Mouse (Mus musculus): Measurements from ENCODE around the gene Rnf224. TPM values are rescaled to one million over a fixed set of nuclear protein-coding genes. Genes with fewer than 3 reads are reported as not detected.

The Rnf224 gene
- polyA plus RNA-seq, 1 experiment from 2014 or later, result not detected

DNA sequence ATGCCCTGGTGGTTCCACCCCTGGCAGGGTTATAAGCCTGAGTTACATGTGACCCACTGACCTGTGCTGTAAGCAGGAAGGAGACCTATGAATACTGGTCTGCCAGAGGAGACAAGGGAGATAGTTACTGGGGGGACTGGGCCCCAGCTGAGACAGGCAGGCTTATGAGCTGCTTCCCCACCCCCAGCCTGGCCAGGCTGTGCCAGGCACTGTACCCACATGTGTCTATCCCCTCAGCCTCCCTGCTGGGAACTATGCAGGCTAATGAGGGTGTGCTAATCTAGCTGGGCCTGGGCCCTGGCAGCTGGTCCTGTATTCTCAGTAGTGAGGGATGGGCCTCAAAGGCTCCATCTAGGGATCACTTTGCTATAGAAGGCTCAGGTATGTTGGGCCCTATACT is 30.7 kb upstream of the Rnf224 start:
- Histone ChIP-seq H3K4me2 (ENCODE audit: low read length) (no peak overlapping the region), H3K27me3 (replicated peaks; ENCODE audit: control insufficient read depth, insufficient read depth, low read length) (peaks cover 10% of the 10 kb centered on the region; the same call in 1 of the 2 replicates), H3K36me3 (ENCODE audit: control insufficient read depth, insufficient read depth, low read length) (peaks cover 24% of the 10 kb centered on the region), H3K9ac (ENCODE audit: low read length) (0 out of 2 replicates have a peak overlapping the region, but pooled peaks have one; percentile 20), H3K4me3 (ENCODE audit: low read depth, low read length) (no peak overlapping the region), H3K9me3 (ENCODE audit: control insufficient read depth, low read length) (no peaks in the 10 kb centered on the region), H3K27ac (ENCODE audit: low read depth) (no peak overlapping the region), H3K4me1 (replicated peaks; ENCODE audit: control insufficient read depth, insufficient read depth, low read length) (peaks cover 32% of the 10 kb centered on the region)
- no peak for DNase-seq (ENCODE audit: low spot score)
- no peak for ATAC-seq (replicated peaks; ENCODE audit: low FRiP score, low TSS enrichment, low read depth)

DNA sequence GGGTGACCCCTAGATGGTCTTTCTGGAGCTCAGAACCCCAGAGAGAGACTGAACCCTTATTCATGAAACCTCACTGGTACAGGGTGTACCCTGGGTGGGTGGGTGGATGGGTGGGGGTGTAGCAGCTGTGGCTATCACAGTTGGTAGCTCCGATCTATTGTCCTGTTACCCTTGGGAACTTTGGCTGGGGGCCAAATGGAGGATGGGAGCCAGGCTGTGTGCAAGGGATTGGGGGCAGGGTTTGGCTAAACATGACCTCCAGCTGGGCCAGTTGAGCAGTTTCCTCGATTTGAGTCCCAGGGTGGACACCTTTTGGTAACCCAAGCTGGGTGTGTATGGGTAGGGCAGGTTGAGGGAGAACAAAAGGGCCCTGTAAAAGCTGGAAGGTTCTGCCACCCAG is 30.1 kb upstream of the Rnf224 start:
- Histone ChIP-seq H3K27me3 (replicated peaks; ENCODE audit: control insufficient read depth, insufficient read depth, low read length) (peaks cover 10% of the 10 kb centered on the region; the same call in 1 of the 2 replicates), H3K4me3 (ENCODE audit: low read depth, low read length) (no peak overlapping the region), H3K4me1 (replicated peaks; ENCODE audit: control insufficient read depth, insufficient read depth, low read length) (peaks cover 32% of the 10 kb centered on the region)

DNA sequence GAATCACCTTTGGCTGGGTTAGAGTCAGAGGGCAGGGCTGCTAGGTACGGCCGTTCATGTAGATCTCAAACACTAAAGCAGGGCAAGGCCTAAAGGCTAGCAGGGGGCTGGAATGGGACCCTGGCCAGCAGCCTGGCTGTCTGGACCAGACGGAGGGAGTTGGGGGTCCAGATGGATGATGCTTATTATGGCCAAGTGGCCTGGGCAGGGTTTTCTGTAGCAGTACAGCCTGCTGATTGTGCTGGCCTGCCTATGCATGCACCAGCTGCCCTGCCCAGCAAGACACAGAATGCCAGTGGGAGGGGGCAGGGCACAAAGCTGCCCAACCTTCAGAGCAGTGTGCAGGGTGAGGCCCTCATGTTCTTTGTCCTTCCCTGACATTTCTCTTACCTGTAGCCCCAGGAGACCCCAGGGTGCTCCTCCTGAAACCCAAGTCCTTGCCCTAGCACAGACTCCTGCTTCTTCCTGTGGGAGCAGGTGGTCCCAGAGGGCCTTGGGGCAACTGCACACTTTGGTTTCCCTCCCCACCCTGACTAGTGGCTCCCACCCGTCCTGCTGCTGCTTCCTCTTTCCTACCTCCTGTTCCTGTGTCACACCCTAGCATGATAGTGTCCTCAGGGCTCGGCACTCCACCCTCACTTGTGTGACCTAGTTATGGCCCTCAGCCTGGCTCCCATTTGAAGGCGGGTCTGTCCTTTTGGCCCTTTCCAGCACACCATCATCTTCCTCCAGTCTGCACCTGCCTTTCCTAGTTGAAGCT is 29.5 kb upstream of the Rnf224 start:
- 0 out of 2 replicates have a peak overlapping the region, but pooled peaks have one; percentile 11 for H3K9ac ChIP-seq (ENCODE audit: low read length)
- peaks cover 10% of the 10 kb centered on the region; the same call in 1 of the 2 replicates for H3K27me3 ChIP-seq (replicated peaks; ENCODE audit: control insufficient read depth, insufficient read depth, low read length)
- WGBS, result 69% methylated on average over 6 of the region's 6 CpGs
- ATAC-seq (replicated peaks; ENCODE audit: low FRiP score, low TSS enrichment, low read depth), result no peak
- no peak overlapping the region for H3K4me3 ChIP-seq (ENCODE audit: low read depth, low read length)
- peaks cover 24% of the 10 kb centered on the region for H3K36me3 ChIP-seq (ENCODE audit: control insufficient read depth, insufficient read depth, low read length)
- DNase-seq (ENCODE audit: low spot score), result no peak
- H3K27ac ChIP-seq (ENCODE audit: low read depth), result no peak overlapping the region
- H3K9me3 ChIP-seq (ENCODE audit: control insufficient read depth, low read length), result no peaks in the 10 kb centered on the region
- H3K4me2 ChIP-seq (ENCODE audit: low read length), result peak overlapping the region; percentile 27
- H3K4me1 ChIP-seq (replicated peaks; ENCODE audit: control insufficient read depth, insufficient read depth, low read length), result peaks cover 26% of the 10 kb centered on the region

More for the DNA sequence above, 30.1 kb upstream of the Rnf224 start:
- ATAC-seq (replicated peaks; ENCODE audit: low FRiP score, low TSS enrichment, low read depth), result no peak
- DNase-seq (ENCODE audit: low spot score), result no peak
- Histone ChIP-seq H3K36me3 (ENCODE audit: control insufficient read depth, insufficient read depth, low read length) (peaks cover 24% of the 10 kb centered on the region), H3K9me3 (ENCODE audit: control insufficient read depth, low read length) (no peaks in the 10 kb centered on the region), H3K4me2 (ENCODE audit: low read length) (0 out of 2 replicates have a peak overlapping the region, but pooled peaks have one; percentile 27), H3K27ac (ENCODE audit: low read depth) (no peak overlapping the region), H3K9ac (ENCODE audit: low read length) (no peak overlapping the region)
- WGBS, result 56% methylated on average over 2 of the region's 2 CpGs

DNA sequence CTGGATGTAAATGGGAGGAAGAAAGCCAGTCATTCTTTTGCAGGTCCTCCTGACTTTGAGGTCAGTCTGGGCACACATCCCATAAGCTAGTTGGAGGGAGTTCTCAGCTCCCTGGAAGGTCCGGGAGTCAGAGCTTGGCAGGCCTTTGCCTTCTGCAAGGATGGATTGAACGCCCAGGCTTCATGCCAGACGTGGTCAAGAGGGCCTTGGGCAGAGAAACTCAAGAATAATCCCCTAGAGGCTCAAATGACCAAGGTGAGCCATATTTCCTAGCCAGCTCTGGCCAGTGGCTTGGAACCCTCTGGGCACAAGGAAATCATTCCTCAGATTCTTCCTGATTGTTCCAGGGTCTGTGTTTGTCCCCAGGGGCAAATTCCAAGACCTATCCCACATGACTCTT is 28.3 kb upstream of the Rnf224 start:
- H3K9ac ChIP-seq (ENCODE audit: low read length), result no peak overlapping the region
- H3K36me3 ChIP-seq (ENCODE audit: control insufficient read depth, insufficient read depth, low read length), result peaks cover 13% of the 10 kb centered on the region
- H3K4me1 ChIP-seq (replicated peaks; ENCODE audit: control insufficient read depth, insufficient read depth, low read length), result peaks cover 20% of the 10 kb centered on the region
- 80% methylated on average over 3 of the region's 3 CpGs for WGBS
- no peak overlapping the region for H3K4me3 ChIP-seq (ENCODE audit: low read depth, low read length)
- no peak for ATAC-seq (replicated peaks; ENCODE audit: low FRiP score, low TSS enrichment, low read depth)
- H3K27ac ChIP-seq (ENCODE audit: low read depth), result no peak overlapping the region
- peak overlapping the region; percentile 27; the same call in 1 of the 2 replicates for H3K4me2 ChIP-seq (ENCODE audit: low read length)
- H3K9me3 ChIP-seq (ENCODE audit: control insufficient read depth, low read length), result no peaks in the 10 kb centered on the region
- peaks cover 10% of the 10 kb centered on the region; the same call in 1 of the 2 replicates for H3K27me3 ChIP-seq (replicated peaks; ENCODE audit: control insufficient read depth, insufficient read depth, low read length)
- DNase-seq (ENCODE audit: low spot score), result no peak

DNA sequence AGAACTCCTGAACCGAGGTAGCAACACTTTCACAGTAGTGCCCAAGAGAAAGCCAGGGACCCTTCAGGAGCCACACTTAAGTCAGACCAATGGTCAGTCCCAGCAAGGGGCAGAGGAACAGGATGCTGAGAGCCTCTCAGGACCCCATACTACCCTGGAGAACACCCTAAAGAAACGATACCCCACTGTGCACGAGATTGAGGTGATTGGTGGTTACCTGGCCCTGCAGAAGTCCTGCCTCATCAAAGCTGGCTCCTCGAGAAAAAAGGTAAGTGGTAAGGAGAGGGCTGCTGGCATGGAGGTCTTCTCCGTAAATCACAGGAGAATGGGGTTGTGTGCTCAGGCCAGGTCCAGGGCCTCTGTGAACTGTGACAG is 27.7 kb upstream of the Rnf224 start:
- ATAC-seq (replicated peaks; ENCODE audit: low FRiP score, low TSS enrichment, low read depth) (no peak), DNase-seq (ENCODE audit: low spot score) (no peak)
- Histone ChIP-seq H3K4me2 (ENCODE audit: low read length) (no peak overlapping the region), H3K4me3 (ENCODE audit: low read depth, low read length) (no peak overlapping the region), H3K4me1 (replicated peaks; ENCODE audit: control insufficient read depth, insufficient read depth, low read length) (peaks cover 20% of the 10 kb centered on the region), H3K27me3 (replicated peaks; ENCODE audit: control insufficient read depth, insufficient read depth, low read length) (peaks cover 10% of the 10 kb centered on the region; the same call in 1 of the 2 replicates), H3K27ac (ENCODE audit: low read depth) (no peak overlapping the region), H3K9me3 (ENCODE audit: control insufficient read depth, low read length) (no peaks in the 10 kb centered on the region), H3K36me3 (ENCODE audit: control insufficient read depth, insufficient read depth, low read length) (peaks cover 7% of the 10 kb centered on the region; the same call in 1 of the 2 replicates), H3K9ac (ENCODE audit: low read length) (no peak overlapping the region)
- 73% methylated on average over 5 of the region's 5 CpGs for WGBS

DNA sequence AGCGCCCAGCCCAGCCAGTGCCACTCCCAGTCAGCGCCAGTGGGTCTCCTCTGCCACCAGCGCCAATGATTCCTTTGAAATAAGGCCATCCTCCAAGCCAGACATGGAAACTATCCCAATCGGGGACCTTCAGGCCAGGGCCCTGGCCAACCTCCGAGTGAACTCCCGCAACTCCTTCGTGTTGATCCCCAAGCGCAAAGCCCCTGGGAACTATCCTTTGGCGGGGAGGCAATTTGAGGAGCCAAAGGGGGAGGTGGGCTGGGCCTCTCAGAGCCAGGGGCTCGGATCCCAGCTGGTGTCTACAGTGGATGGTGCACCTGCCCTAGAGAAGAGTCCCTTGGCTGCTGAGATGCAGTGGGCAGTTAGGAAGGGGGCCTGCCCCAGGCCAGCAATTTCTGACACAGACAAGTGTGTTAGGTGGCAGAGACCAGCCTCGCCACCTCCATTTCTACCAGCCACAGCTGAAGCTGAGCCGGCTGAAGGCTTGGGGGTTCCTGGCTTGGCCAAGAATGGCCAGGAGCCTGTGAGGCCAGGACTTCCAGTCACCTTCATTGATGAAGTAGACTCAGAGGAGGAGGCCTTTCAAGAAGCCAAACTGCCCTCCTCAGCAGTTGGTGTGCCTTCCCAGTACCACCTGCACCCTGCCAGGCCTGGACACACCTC is 27.2 kb upstream of the Rnf224 start:
- ATAC-seq (replicated peaks; ENCODE audit: low FRiP score, low TSS enrichment, low read depth), result no peak
- Histone ChIP-seq H3K4me2 (ENCODE audit: low read length) (peak overlapping the region; percentile 76), H3K4me1 (replicated peaks; ENCODE audit: control insufficient read depth, insufficient read depth, low read length) (peaks cover 20% of the 10 kb centered on the region), H3K27me3 (replicated peaks; ENCODE audit: control insufficient read depth, insufficient read depth, low read length) (peaks cover 10% of the 10 kb centered on the region; the same call in 1 of the 2 replicates), H3K36me3 (ENCODE audit: control insufficient read depth, insufficient read depth, low read length) (peaks cover 5% of the 10 kb centered on the region; the same call in 1 of the 2 replicates), H3K9ac (ENCODE audit: low read length) (peak overlapping the region; percentile 46), H3K4me3 (ENCODE audit: low read depth, low read length) (peak overlapping the region; percentile 83), H3K27ac (ENCODE audit: low read depth) (no peak overlapping the region), H3K9me3 (ENCODE audit: control insufficient read depth, low read length) (no peaks in the 10 kb centered on the region)
- 22% methylated on average over 12 of the region's 12 CpGs for WGBS
- no peak for DNase-seq (ENCODE audit: low spot score)

DNA sequence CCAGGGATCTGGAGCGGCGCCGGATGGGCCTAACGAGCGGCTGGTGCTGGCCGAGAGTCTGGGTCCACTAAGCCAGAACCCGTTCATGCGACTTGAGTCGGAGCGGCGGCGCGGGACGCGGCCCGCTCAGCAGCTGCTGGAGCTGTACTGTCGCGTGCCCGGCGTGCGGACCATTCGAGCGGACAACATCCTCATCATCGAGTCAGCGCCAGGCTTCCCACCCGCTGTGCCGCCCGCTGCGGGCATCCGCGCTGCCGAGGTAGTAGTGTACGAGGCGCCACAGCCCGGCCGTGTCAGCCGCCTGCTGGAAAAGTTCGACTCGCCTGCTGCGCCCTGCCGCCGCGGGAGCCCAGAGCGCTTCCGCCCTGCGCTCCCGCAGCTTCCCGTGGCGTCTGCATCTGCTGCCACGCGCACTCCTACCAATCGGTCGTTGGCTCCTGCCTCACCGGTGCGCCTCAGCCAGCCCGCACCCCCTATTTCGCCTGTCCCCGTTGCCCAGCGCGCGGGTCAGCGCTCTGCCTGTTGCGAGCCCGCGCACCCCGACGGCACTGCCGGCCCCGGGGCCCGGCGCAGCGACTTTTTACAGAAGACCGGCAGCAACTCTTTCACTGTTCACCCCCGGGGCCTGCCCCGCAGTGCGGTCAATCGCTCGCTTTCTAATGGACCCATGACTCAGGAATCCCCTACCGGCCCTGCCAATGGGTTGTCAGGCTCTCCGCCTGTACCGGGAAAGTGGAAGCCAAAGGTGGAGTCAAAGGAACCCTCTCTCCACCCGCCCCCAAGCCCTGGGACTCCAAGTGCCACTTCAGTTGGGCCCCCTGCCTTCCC is 26.4 kb upstream of the Rnf224 start:
- H3K4me2 ChIP-seq (ENCODE audit: low read length), result peak overlapping the region; percentile 76
- DNase-seq (ENCODE audit: low spot score), result no peak
- peak overlapping the region; percentile 46 for H3K9ac ChIP-seq (ENCODE audit: low read length)
- peak overlapping the region; percentile 83 for H3K4me3 ChIP-seq (ENCODE audit: low read depth, low read length)
- H3K27me3 ChIP-seq (replicated peaks; ENCODE audit: control insufficient read depth, insufficient read depth, low read length), result peaks cover 10% of the 10 kb centered on the region; the same call in 1 of the 2 replicates
- H3K36me3 ChIP-seq (ENCODE audit: control insufficient read depth, insufficient read depth, low read length), result no peaks in the 10 kb centered on the region
- 0 out of 2 replicates have a peak, but pooled peaks have one; percentile 5 for ATAC-seq (replicated peaks; ENCODE audit: low FRiP score, low TSS enrichment, low read depth)
- H3K27ac ChIP-seq (ENCODE audit: low read depth), result no peak overlapping the region
- peaks cover 20% of the 10 kb centered on the region for H3K4me1 ChIP-seq (replicated peaks; ENCODE audit: control insufficient read depth, insufficient read depth, low read length)
- H3K9me3 ChIP-seq (ENCODE audit: control insufficient read depth, low read length), result no peaks in the 10 kb centered on the region
- under 1% methylated on average over 76 of the region's 82 CpGs for WGBS

DNA sequence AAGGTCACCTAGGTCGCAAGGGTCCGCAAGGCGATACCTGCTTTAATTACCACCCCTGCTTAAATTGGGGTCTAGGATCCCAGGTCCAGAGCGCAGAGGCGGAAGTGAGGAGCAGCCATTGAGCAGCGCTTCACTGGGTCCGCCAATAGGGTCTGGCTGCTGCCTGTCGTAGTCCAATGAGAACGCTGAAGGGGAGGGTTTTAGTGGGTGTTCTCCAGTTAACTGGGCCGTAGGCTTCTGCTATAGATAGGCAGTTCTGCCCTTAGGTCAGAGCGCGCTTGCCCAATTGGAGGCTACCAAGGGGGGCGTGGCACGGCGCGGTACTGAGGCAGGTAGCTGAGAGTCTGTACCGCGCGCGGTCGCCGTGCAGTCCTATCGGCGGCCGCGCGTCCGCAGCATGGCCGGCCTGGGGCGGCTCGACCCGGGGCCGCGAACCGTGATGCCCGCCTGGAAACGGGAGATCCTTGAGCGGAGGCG is 25.7 kb upstream of the Rnf224 start, which contains the start of gene Tprn:
Gene Tprn, plus strand, starts transcription at position 328 of the 477 bp plus-strand sequence.
- Histone ChIP-seq H3K9ac (ENCODE audit: low read length) (peak within 1 kb of the TSS; percentile 46), H3K9me3 (ENCODE audit: control insufficient read depth, low read length) (no peaks in the 10 kb centered on the region), H3K4me2 (ENCODE audit: low read length) (peak within 1 kb of the TSS; percentile 76), H3K27me3 (replicated peaks; ENCODE audit: control insufficient read depth, insufficient read depth, low read length) (peaks cover 10% of the 10 kb centered on the region; the same call in 1 of the 2 replicates), H3K4me1 (replicated peaks; ENCODE audit: control insufficient read depth, insufficient read depth, low read length) (peaks cover 20% of the 10 kb centered on the region), H3K27ac (ENCODE audit: low read depth) (0 out of 2 replicates have a peak within 1 kb of the TSS, but pooled peaks have one; percentile 9), H3K36me3 (ENCODE audit: control insufficient read depth, insufficient read depth, low read length) (no peaks in the 10 kb centered on the region), H3K4me3 (ENCODE audit: low read depth, low read length) (peak within 1 kb of the TSS; percentile 83)
- DNase-seq (ENCODE audit: low spot score) (peak; percentile 88), ATAC-seq (replicated peaks; ENCODE audit: low FRiP score, low TSS enrichment, low read depth) (peak; percentile 98)
- under 1% methylated on average over 39 of the region's 39 CpGs for WGBS
